ENCODE assay signal across 21 mouse cellular contexts in genomic region chr14:105612794-105613193, GRCm38 (mm10).
"Had no signal": no experiment of that assay in that cellular context is flagged by ENCODE, and none has a peak within 500 bp of the region (broad histone marks: within the 10 kb centered on the region; RNA-seq: fewer than 3 reads in every experiment).

No protein-coding gene starts in this region.

- H3K4me2 ChIP-seq: lung, embryonic 15.5 days; midbrain, embryonic 11.5 days; midbrain, embryonic 13.5 days; neural tube, embryonic 13.5 days; neural tube, embryonic 15.5 days; stomach, embryonic 15.5 days had no signal

- H3K4me3 ChIP-seq: lung, embryonic 15.5 days; megakaryocyte, embryonic 14.5 days; midbrain, embryonic 13.5 days; myocyte; neural tube, embryonic 13.5 days; neural tube, embryonic 15.5 days; stomach, embryonic 15.5 days had no signal

- H3K4me1 ChIP-seq: lung, embryonic 15.5 days; midbrain, embryonic 13.5 days; neural tube, embryonic 13.5 days; neural tube, embryonic 15.5 days; stomach, embryonic 15.5 days had no signal

- DNase-seq: liver, postnatal 0 days; lung, adult 2 months; lung, postnatal 14 days; lung, postnatal 36 days; retina, postnatal 1 day; right cerebral cortex, postnatal 14 days; thymus, adult 2 months; thymus, postnatal 25 days; thymus, postnatal 4 days had no signal

- H3K27ac ChIP-seq: lung, embryonic 15.5 days; macrophage; midbrain, embryonic 13.5 days; neural tube, embryonic 13.5 days; neural tube, embryonic 15.5 days; stomach, embryonic 15.5 days; stomach, postnatal 0 days had no signal

- H3K36me3 ChIP-seq: lung, embryonic 15.5 days; midbrain, embryonic 13.5 days; neural tube, embryonic 13.5 days; neural tube, embryonic 15.5 days; stomach, embryonic 15.5 days had no signal

- ATAC-seq: liver, postnatal 0 days; lung, postnatal 0 days; midbrain, embryonic 13.5 days; midbrain, embryonic 16.5 days had no signal

- H3K9me3 ChIP-seq: lung, embryonic 15.5 days; megakaryocyte, embryonic 14.5 days; midbrain, embryonic 13.5 days; neural tube, embryonic 13.5 days; neural tube, embryonic 15.5 days; stomach, embryonic 15.5 days had no signal

- H3K9ac ChIP-seq: liver, postnatal 0 days; lung, embryonic 15.5 days; midbrain, embryonic 13.5 days; neural tube, embryonic 13.5 days; neural tube, embryonic 15.5 days; stomach, embryonic 15.5 days had no signal

- H3K27me3 ChIP-seq: lung, embryonic 15.5 days; megakaryocyte, embryonic 14.5 days; midbrain, embryonic 13.5 days; neural tube, embryonic 13.5 days; neural tube, embryonic 15.5 days; stomach, embryonic 15.5 days had no signal
